Mouse (Mus musculus) hindbrain, embryonic 12.5 days (tissue): ENCODE results near the gene Vwce. TPM values are rescaled to one million over a fixed set of nuclear protein-coding genes. Genes with fewer than 3 reads are reported as not detected.
A peak's percentile ranks its signal among the peaks of the same experiment; 100 is the strongest.

ENCODE experiments used
- ATAC-seq: fragments of 200-750 bp; cut with Nextera tagmentation; 2 replicates; pipeline ENCODE4 v1.8.0; 2017; ENCODE audit warnings: moderate TSS enrichment; ENCODE audit not compliant: low FRiP score
- H3K27ac ChIP-seq: fragments of 300-500 bp; sonication (generic); 2 replicates; pipeline ENCODE4 v1.5.1; 2016; ENCODE audit warnings: mild to moderate bottlenecking
- H3K27me3 ChIP-seq: fragments of 300-500 bp; sonication (generic); 2 replicates; pipeline ENCODE4 v1.6.1; 2016; ENCODE audit warnings: mild to moderate bottlenecking
- H3K36me3 ChIP-seq: fragments of 300-500 bp; sonication (generic); 2 replicates; pipeline ENCODE4 v1.6.1; 2016; ENCODE audit warnings: mild to moderate bottlenecking
- H3K4me1 ChIP-seq: fragments of 300-500 bp; sonication (generic); 2 replicates; pipeline ENCODE4 v1.6.1; 2016
- H3K4me2 ChIP-seq: fragments of 300-500 bp; sonication (generic); replicated peaks from 2 replicates; pipeline ENCODE4 v1.6.1; 2016; ENCODE audit warnings: mild to moderate bottlenecking
- H3K4me3 ChIP-seq: fragments of 300-500 bp; sonication (generic); 2 replicates; pipeline ENCODE4 v1.5.1; 2016; ENCODE audit warnings: mild to moderate bottlenecking
- H3K9ac ChIP-seq: fragments of 300-500 bp; sonication (generic); 2 replicates; pipeline ENCODE4 v1.6.1; 2016; ENCODE audit warnings: mild to moderate bottlenecking, moderate library complexity
- H3K9me3 ChIP-seq: fragments of 300-500 bp; sonication (generic); replicated peaks from 2 replicates; pipeline ENCODE4 v1.6.1; 2016; ENCODE audit warnings: mild to moderate bottlenecking
- WGBS: fragments of 180-500 bp; shearing (Covaris S2); methylation state at CpG from one replicate; pipeline ENCODE4 v1.1.7; 2016; 5-methylcytosine and 5-hydroxymethylcytosine counted together
- polyA plus RNA-seq: library from polyadenylated mRNA; unstranded; fragments of >200 nt; fragmentation: Nextera tagmentation; extraction: Ambion mirVana; gene quantifications from 2 replicates; pipeline ENCODE4 v1.2.1, GENCODE M21; 2016

Gene Vwce
- polyA plus RNA-seq, 1 experiment from 2014 or later = 0.74 TPM

DNA sequence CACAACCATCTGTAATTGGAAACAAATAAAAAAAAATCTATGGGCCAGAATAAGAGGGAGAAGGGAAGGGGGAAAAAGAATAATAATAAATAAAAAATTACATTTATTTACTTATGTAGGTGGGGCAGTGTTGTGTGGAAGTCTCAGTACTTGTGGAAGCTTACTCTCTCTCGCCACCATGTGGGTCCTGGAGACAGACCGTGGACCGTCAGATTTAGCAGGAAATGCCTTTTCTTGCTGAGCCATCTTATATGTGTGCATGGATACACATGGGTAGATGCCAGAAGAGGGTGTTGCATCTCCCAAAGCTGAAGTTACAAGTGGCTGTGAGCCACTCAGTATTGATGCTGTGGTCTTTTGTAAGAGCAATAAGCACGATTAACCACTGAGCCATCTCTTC, 47.6 kb downstream of the Vwce start:
- WGBS = 61% methylated on average over 4 of the region's 4 CpGs
- Histone ChIP-seq H3K27me3 (no peaks in the 10 kb centered on the region; the same call in 1 of the 2 replicates), H3K9ac (no peak overlapping the region), H3K27ac (no peak overlapping the region), H3K4me2 (no peak overlapping the region), H3K4me1 (no peaks in the 10 kb centered on the region), H3K9me3 (no peaks in the 10 kb centered on the region), H3K4me3 (no peak overlapping the region), H3K36me3 (no peaks in the 10 kb centered on the region)
- no peak for ATAC-seq

DNA sequence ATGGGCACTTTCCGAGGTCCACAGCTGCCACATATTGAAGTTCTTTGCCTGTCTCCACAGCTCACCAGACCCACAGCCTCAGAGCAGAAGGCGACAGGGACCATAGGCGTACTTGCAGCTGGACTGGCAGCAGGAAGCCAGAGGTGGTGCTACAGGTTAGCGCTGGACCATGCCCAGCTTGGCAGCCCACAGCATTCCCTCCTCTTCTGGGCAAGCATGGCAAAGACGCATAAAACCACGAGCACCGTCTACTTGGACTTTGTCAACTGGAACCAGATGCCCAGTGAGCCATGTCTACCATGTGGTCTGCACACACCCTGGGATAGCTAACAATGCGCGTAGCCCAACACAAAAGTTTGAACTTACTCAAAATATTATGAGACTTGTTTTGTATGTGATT, 51.1 kb downstream of the Vwce start:
- Histone ChIP-seq H3K9ac (no peak overlapping the region), H3K4me2 (no peak overlapping the region), H3K27me3 (no peaks in the 10 kb centered on the region; the same call in 1 of the 2 replicates), H3K27ac (no peak overlapping the region), H3K4me3 (no peak overlapping the region), H3K4me1 (peaks cover 16% of the 10 kb centered on the region), H3K9me3 (no peaks in the 10 kb centered on the region), H3K36me3 (no peaks in the 10 kb centered on the region)
- WGBS = 93% methylated on average over 9 of the region's 9 CpGs
- no peak for ATAC-seq

DNA sequence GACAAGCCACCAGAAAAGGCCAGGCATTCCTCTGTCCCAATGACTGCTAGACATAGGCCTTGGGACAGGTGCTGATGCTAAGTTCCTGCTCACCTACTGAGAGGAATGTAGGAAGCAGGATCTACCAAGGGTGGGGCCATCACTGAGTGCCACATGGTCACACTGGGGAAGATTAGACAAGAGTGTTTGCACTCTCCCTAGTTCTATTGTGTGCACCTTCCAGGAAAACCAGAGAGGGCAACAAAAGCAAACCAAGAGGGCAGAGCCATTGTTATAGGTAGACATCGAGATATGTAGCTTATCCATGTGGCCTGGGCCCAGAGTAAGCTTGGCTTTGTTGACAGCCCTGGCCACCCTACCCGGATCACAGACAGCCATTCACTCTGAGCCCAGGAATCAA, 51.7 kb downstream of the Vwce start:
- Histone ChIP-seq H3K4me1 (peaks cover 22% of the 10 kb centered on the region), H3K4me3 (no peak overlapping the region), H3K4me2 (no peak overlapping the region), H3K36me3 (no peaks in the 10 kb centered on the region), H3K27me3 (no peaks in the 10 kb centered on the region; the same call in 1 of the 2 replicates), H3K27ac (no peak overlapping the region), H3K9ac (no peak overlapping the region), H3K9me3 (no peaks in the 10 kb centered on the region)
- 89% methylated on average over 2 of the region's 2 CpGs for WGBS
- no peak for ATAC-seq

DNA sequence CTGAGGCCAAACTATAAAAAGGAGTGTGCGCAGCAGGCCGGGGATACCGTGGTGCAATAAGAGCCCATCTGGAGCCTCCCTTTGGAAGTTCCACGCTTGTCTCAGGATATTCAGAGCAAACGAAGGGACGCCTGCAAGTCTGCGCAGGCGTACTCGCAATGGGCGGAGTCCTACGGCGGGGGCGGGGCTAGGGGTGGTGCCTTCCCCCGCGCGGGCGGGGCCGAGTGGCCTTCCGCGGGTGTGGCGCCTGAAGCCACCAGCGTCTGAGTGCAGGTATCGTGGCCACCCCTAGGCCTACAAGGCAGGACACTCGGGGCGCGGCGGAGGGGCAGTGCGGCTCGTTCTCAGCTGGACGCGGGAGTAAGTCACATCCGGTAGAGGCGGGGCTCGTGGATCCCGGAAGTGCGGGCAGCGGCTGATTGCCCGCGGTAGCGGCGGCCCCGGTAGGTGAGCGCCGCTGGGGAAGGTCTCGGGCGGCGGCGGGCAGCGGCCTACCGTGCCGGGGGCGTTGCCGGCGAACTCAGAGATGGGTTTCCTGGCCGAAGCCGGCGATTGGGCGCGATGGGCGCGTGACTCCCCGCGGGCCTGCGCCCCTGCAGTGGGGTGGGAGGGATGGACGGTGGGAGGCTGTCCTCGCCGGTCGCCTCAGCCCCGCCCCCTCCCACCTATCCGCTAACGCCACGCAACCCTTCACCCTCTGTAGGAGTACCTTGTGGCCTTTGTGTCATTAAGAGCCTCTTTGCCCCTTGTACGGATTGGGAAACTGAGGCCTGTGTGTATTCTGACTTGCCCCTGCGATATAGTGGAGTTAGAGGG, 54.7 kb downstream of the Vwce start, which contains the start of gene Vps37c:
Vps37c (plus strand) TSS at position 199 of the 816 bp plus-strand sequence.
- Histone ChIP-seq H3K9ac (peak within 1 kb of the TSS; percentile 83), H3K36me3 (no peaks in the 10 kb centered on the region), H3K4me1 (peaks cover 28% of the 10 kb centered on the region), H3K4me3 (peak within 1 kb of the TSS; percentile 76), H3K27me3 (no peaks in the 10 kb centered on the region), H3K9me3 (no peaks in the 10 kb centered on the region), H3K27ac (peak within 1 kb of the TSS; percentile 97), H3K4me2 (peak within 1 kb of the TSS; percentile 73)
- WGBS = under 1% methylated on average over 72 of the region's 74 CpGs
- peak; percentile 94 for ATAC-seq

DNA sequence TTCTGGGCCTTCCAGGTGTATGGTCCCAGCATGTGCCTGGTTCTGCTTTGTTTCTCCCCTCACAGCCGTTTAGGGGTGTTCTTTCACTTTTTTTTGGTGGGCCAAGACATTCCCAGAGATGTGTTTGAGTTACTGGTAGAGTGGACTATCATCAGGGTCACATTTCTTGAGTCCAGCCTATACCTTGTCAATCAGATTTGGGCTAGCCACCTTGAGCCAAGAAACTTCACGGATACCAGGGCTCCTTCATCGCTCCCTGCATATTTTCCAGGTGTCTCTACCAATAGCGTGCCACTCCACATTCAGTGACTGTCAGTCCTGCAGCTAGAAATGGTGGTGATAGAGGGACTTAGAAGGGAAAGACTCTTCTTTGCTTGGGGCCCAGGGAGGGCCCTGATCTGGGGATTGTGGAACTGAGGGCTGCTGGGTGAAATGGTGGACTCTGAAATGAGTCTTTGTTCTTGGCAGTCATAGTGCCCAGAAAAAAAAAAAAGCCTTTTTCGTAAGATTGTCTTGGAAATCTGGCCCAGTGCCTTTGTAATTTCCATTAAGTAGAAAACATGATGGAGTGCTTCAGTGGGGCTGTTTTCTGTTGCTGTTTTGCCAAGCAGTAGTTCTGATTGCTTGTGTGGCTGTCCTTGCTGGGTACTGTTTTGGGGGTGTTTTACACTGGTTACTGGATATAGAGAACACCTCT, 55.6 kb downstream of the Vwce start:
- peaks cover 28% of the 10 kb centered on the region for H3K4me1 ChIP-seq
- peak overlapping the region; percentile 83 for H3K9ac ChIP-seq
- no peaks in the 10 kb centered on the region for H3K36me3 ChIP-seq
- no peak for ATAC-seq
- no peaks in the 10 kb centered on the region for H3K27me3 ChIP-seq
- peak overlapping the region; percentile 97 for H3K27ac ChIP-seq
- WGBS = 60% methylated on average over 5 of the region's 5 CpGs
- H3K4me2 ChIP-seq = peak overlapping the region; percentile 73
- no peaks in the 10 kb centered on the region for H3K9me3 ChIP-seq
- peak overlapping the region; percentile 76 for H3K4me3 ChIP-seq

DNA sequence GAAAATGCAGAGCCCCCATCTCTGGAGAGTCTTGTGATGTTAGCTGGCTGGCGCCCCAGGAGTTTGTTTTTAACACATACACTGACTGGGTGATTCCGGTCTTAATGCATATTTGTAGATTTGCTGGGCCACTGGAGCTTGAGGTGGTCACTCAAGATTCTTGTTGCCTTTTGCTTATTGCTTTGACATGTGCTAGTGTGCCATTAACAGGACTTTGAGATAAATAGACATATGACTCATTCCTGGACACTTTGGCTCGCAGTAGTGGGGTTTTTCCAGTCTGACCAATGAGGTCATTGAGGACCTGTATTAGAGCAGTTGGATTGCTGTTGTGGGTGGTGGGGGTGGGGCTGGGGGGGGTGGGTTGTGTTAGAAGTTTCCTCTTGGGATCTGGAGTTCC, 56.3 kb downstream of the Vwce start:
- 0 out of 2 replicates have a peak overlapping the region, but pooled peaks have one; percentile 97 for H3K27ac ChIP-seq
- H3K9ac ChIP-seq = no peak overlapping the region
- no peaks in the 10 kb centered on the region for H3K9me3 ChIP-seq
- H3K4me3 ChIP-seq = 0 out of 2 replicates have a peak overlapping the region, but pooled peaks have one; percentile 76
- WGBS = 78% methylated on average over 3 of the region's 3 CpGs
- no peaks in the 10 kb centered on the region for H3K36me3 ChIP-seq
- peak overlapping the region; percentile 73 for H3K4me2 ChIP-seq
- peaks cover 31% of the 10 kb centered on the region for H3K4me1 ChIP-seq
- no peaks in the 10 kb centered on the region for H3K27me3 ChIP-seq
- no peak for ATAC-seq

DNA sequence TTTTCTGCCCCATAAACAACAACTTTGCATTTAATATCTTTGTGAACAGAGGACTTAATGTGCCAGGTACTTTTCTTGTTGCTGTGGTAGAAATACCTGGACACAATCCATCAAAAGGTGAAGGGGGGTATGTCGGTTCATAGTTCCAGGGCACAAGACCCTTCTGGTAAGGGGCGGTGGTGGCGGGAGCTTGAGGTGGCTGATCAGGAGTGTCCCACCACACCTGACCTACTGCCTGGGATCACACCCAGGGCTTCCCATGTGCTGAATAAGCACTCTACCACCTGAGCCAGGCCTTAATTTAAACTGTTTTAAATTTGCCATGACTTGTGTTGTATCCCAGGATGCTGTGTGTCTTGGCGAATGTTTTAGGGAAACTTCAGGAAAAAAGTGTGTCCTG, 57.1 kb downstream of the Vwce start:
- WGBS = 90% methylated on average over 4 of the region's 4 CpGs
- Histone ChIP-seq H3K9me3 (no peaks in the 10 kb centered on the region), H3K27ac (no peak overlapping the region), H3K4me2 (no peak overlapping the region), H3K36me3 (no peaks in the 10 kb centered on the region), H3K27me3 (no peaks in the 10 kb centered on the region), H3K4me1 (peaks cover 39% of the 10 kb centered on the region), H3K9ac (no peak overlapping the region), H3K4me3 (no peak overlapping the region)
- no peak for ATAC-seq

DNA sequence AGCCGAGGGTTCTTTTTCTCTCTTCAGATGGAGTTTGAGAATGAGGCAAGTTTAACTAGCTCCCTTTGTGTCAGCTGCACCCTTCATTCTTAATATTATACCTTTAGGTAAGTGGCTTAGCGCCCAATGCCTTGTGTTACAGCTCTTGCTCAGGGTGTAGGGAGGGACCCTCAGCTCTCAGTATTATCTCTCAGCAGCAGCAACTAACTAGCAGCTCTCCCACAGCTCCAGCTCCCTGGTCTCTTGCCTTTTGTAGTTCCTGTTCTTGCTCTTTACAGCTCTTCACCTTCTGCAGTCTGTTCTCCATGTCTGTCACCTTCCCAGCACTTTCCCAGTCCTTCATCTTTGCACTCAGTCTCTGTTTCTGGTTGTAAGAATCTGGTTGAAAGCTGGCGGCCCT, 57.6 kb downstream of the Vwce start:
- H3K4me2 ChIP-seq = no peak overlapping the region
- H3K36me3 ChIP-seq = no peaks in the 10 kb centered on the region
- H3K27ac ChIP-seq = no peak overlapping the region
- H3K4me1 ChIP-seq = peaks cover 43% of the 10 kb centered on the region
- H3K9ac ChIP-seq = no peak overlapping the region
- H3K9me3 ChIP-seq = no peaks in the 10 kb centered on the region
- 85% methylated on average over 3 of the region's 3 CpGs for WGBS
- H3K27me3 ChIP-seq = no peaks in the 10 kb centered on the region
- no peak overlapping the region for H3K4me3 ChIP-seq
- no peak for ATAC-seq

DNA sequence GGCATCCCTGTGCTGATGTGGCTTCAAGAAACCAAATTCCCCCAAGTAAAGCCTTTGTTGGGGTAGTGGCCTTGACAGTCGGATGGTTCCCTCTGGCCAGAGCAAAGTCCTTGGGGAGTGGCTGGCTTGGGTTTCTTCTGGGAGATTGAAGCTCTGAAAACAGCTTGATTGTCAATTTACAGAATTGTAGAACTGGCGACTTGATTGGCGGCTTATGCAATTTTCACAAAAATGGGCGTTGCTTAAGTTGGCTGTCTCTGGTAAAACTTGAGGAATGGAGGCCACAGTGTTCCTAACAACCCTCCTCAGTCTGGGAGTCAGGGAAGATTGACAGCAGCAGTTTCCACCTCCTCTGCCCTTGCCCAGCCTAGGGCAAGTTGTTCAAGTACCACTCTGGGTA, 58.3 kb downstream of the Vwce start:
- WGBS = 93% methylated on average over 4 of the region's 4 CpGs
- Histone ChIP-seq H3K27ac (no peak overlapping the region), H3K4me3 (no peak overlapping the region), H3K9ac (no peak overlapping the region), H3K9me3 (no peaks in the 10 kb centered on the region), H3K36me3 (no peaks in the 10 kb centered on the region), H3K27me3 (no peaks in the 10 kb centered on the region), H3K4me1 (peaks cover 43% of the 10 kb centered on the region), H3K4me2 (no peak overlapping the region)
- ATAC-seq = no peak

DNA sequence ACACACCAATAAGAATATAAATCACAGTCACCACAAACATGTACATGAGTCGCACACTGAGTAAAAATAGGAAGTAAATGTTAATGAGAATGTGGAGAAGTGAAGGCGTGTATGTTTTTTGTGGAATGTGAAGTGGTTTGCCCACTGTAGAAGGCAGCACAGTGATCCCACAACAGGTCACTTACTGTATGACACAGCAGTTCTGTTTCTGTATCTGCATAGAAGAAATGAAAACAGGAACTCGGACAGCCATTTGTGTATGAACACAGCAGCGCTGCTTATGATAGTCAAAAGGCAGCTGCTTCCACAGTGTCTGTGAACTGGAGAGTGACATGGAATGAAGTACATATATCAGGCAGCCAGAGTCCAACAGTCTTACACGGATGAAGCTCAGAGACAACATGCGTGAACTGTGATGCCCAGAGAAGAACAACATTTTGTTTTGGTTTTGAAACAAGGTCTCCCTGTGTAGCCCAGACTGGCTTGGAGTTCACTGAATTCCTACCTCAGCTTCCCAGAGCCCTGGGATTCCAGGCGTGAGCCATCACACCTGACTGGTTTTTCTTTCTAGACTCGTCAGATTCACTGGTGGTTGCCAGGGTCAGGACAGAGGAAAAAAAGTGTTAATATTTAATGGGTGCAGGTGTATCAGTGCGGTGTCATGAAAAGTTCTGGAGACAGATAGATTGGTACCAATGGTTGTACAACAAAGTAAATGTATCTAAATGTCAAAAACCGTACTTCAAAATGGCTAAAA, 60.1 kb downstream of the Vwce start:
- Histone ChIP-seq H3K9me3 (no peaks in the 10 kb centered on the region), H3K4me2 (no peak overlapping the region), H3K4me1 (peaks cover 51% of the 10 kb centered on the region), H3K36me3 (no peaks in the 10 kb centered on the region), H3K9ac (no peak overlapping the region), H3K4me3 (no peak overlapping the region), H3K27ac (no peak overlapping the region), H3K27me3 (no peaks in the 10 kb centered on the region)
- 89% methylated on average over 10 of the region's 10 CpGs for WGBS
- no peak for ATAC-seq

DNA sequence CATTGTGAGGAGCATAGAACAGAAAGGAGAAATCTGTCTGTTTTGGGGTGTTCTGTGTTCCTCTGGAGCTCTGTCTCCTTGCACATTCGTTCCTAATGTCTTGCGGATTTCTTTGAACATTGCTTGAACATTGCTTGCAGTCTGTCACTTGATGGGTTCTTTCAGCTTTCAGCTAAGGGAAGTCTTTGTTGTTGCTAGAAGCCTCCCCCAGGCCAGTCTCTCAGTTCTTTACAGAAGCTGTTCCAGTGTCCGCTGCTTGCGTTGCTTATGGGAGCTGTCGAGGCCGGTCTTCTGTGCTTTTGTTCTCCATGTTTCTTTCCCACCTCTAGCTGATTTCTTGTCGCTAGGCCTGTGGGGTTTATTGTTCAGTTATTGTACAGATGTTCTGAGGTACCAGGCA, 61.8 kb downstream of the Vwce start:
- Histone ChIP-seq H3K36me3 (no peaks in the 10 kb centered on the region), H3K4me3 (no peak overlapping the region), H3K4me2 (no peak overlapping the region), H3K9me3 (no peaks in the 10 kb centered on the region), H3K27me3 (no peaks in the 10 kb centered on the region), H3K9ac (peak overlapping the region; percentile 36; the same call in 1 of the 2 replicates), H3K27ac (peak overlapping the region; percentile 49), H3K4me1 (peaks cover 48% of the 10 kb centered on the region)
- no peak for ATAC-seq
- WGBS = 32% methylated on average over 7 of the region's 7 CpGs
